Mouse (Mus musculus) activated CD4-positive, CD25-positive, alpha-beta regulatory T cell, adult 9 weeks (primary cell): ENCODE measurements around the gene C030005K15Rik. TPM values are rescaled to one million over a fixed set of nuclear protein-coding genes. Genes with fewer than 3 reads are reported as not detected.

Source experiments
- polyA plus RNA-seq: library from polyadenylated mRNA; unstranded; fragments of 100-300 nt; shearing (Covaris generic); gene quantifications from one replicate; pipeline ENCODE4 v1.2.1, GENCODE M21; 2017

C030005K15Rik gene
- polyA plus RNA-seq = not detected

DNA sequence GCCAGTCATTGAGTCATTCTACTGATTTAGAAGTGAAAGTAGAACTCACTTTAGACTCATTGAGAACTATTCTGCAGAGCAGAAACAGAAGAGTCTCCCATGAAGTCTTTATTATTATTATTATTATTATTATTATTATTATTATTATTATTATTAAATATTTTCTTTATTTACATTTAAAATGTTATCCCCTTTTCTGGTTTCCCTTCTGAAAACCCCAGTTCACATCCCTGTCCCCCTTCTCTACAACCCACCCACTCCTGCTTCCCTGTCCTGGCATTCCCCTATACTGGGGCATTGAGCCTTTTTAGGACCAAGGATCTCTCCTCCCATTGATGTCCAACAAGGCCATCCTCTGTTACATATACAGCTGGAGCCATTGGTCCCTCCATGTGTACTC lies at the start of gene C030005K15Rik:
TSS of gene C030005K15Rik (minus strand) at position 101 of the 400 bp plus-strand sequence.

DNA sequence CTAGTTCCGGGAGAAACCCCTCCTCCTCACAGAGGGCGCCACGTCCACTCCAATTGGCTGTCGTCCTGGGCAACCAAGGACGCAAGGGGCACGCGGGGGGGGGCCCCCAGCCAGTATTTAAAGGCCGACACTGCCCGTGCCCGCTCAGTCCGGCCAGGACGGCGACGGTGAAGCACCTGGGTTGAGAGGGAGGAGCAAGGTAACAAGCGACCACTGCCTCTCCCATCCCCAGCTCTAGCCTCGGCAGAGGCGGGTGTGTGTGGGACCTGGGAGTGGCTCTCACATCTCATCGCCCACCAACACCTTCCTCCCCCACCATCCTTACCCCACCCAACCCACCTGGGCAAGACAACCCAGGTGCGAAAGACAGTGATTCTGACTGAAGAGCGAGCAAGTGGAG lies 33.6 kb downstream of the C030005K15Rik start, which contains the start of gene Ccer1:
TSS of gene Ccer1 (plus strand) at position 147 of the 400 bp plus-strand sequence.

Other genes with a start within 250 kb of the C030005K15Rik start
- not detected for gene Dcn, start 247.1 kb downstream of the C030005K15Rik start, polyA plus RNA-seq
- gene Lum, start 161.6 kb downstream of the C030005K15Rik start, polyA plus RNA-seq = not detected
- gene Kera, start 119.9 kb downstream of the C030005K15Rik start, polyA plus RNA-seq = not detected
- not detected for gene Epyc, start 82.7 kb downstream of the C030005K15Rik start, polyA plus RNA-seq
- not detected for gene Ccer1, start 33.7 kb downstream of the C030005K15Rik start, polyA plus RNA-seq